Mouse (Mus musculus) left cerebral cortex, postnatal 25 days (tissue): ENCODE results near the gene Gpr3. TPM values are rescaled to one million over a fixed set of nuclear protein-coding genes. Genes with fewer than 3 reads are reported as not detected.

ENCODE experiments used
- DNase-seq, 2 experiments: peaks; one replicate each; pipeline ENCODE4 v3.0.0; 2022; ENCODE audit warnings: low spot score in 2 of 2, mixed read lengths in 1 of 2
- intact Hi-C: fragments of 180-260 bp; cut with DNase I; formaldehyde crosslinking; loops from one replicate; pipeline ENCODE4 v1.15.1; 2025
- total RNA-seq, 2 experiments: library from RNA; stranded (reverse); gene quantifications; 2 replicates each; pipeline ENCODE4 v1.2.3; 2021

The Gpr3 gene
- total RNA-seq = 10 to 100 TPM; 10.1 to 13.0 TPM

DNA sequence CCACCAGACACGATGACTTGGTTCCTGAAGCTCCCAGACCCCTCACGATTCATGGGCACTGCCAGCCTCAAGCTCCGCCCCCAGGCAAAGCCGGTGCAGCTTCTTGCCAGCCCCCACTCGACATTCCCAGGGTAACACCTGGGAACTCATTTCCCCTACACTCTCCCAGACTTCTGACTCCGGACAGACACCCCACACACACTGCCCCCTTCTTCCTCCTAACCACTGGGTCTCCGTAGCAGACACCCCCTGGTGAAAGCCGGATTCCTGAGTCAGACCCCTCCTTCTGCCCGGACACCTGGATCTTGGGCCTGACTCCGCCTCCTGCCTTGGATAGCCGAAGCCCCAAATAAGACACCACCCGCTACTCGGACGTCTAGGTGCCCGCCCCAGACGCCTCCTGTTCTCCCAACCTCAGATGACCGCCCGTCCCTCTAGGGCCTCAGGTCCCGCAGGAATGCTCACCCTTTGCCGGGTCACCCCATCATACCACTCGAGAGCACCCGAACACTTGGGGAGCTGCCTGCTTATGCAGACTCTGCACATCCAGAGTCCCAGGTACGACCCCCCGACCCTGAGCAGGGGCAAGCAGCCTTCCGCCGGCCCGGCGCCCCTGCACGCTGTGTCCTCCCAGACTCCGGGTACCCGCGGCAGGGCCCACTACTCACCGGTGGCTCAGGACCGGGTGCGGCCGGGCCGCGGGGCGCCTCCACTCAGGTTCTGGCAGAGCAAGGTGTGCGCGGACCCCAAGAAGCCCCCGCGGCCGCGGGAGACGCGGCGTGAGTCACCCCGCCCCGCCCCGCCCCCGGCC lies at the start of gene Gpr3, which contains the start of gene Cd164l2:
TSS of gene Gpr3 (minus strand) at position 786 of the 811 bp plus-strand sequence.
TSS of gene Cd164l2 (plus strand) at position 381 of the 811 bp plus-strand sequence.
- intact Hi-C loops = loop anchor here (2.0 to 5.0 kb wide), 2 partner anchors 203 to 270 kb away; no protein-coding TSS in a partner anchor

DNA sequence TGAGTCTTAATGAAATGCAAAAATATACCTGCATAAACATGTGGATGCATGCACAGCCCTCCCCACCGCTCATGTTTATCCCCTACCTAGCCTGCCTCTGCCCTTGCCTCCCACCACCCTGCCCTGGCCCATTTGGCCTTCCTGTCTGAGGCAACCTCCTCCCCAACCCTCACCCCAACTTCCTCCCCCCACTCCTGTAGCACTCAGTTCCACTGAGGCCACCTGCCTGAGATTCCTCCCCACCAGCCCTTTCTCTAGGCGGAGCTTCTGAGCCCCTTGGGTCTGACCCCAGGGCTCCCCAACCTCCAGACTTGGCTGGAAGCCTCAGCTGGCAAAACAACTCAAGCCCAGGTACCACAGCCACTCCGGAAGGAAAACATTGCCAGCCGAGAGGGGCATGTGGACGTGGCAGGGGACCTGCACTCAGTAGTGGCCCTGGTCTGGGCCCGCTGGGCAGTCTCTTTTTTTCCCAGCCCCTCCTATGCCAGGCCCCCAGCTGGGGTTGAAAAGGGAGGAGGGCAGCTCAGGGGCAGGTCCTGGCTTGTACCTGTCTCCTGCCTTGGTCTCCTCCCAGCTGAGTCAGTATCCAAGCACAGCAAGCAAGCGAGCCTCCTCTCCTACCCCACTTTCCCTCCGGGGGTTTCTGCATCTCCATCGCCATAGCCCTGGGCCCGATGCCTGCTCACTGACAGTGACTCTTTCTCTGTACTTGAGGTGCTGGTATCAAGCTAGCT lies 49.5 kb upstream of the Gpr3 start:
- intact Hi-C loops = no loop called here

More for the DNA sequence above, at the start of gene Gpr3, which contains the start of gene Cd164l2:
- DNase-seq = peak in 1 of 2 experiments; percentile 70

GRCm38 (mm10) chr4:133257798-133258408 lies 45.6 kb upstream of the Gpr3 start:
- no peak for DNase-seq
- intact Hi-C loops = no loop called here

More for the DNA sequence above, 49.5 kb upstream of the Gpr3 start:
- DNase-seq = no peak

DNA sequence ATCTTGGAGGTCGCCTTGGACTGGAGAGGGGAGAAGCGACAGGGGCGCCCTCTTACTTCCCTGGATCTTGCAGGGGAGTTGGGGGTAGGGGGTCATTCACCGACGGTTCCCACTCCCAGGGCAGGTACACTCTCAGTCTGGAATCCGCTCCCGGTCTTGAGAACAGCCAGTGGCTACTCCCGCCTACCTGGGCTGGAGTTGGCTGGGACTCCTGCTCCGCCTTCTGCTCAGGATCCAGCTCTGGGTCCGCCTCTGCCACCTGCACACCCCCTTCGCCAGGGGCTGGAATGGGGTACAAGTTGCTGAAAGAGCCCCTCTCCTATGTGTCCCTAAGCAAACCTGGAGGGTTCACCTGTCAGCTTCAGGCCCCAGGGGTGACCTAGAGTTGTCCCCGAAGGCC lies 44.9 kb upstream of the Gpr3 start:
- intact Hi-C loops = no loop called here
- DNase-seq = no peak

GRCm38 (mm10) chr4:133256820-133257219 lies 44.5 kb upstream of the Gpr3 start:
- intact Hi-C loops = no loop called here

GRCm38 (mm10) chr4:133255392-133255791 lies 43.1 kb upstream of the Gpr3 start:
- DNase-seq = no peak
- intact Hi-C loops = no loop called here

More at GRCm38 (mm10) chr4:133256820-133257219, 44.5 kb upstream of the Gpr3 start:
- DNase-seq = no peak

GRCm38 (mm10) chr4:133253412-133253811 lies 41.1 kb upstream of the Gpr3 start:
- DNase-seq = no peak
- intact Hi-C loops = loop anchor here (5.0 kb wide), 1 partner anchor 246 kb away; no protein-coding TSS in a partner anchor

DNA sequence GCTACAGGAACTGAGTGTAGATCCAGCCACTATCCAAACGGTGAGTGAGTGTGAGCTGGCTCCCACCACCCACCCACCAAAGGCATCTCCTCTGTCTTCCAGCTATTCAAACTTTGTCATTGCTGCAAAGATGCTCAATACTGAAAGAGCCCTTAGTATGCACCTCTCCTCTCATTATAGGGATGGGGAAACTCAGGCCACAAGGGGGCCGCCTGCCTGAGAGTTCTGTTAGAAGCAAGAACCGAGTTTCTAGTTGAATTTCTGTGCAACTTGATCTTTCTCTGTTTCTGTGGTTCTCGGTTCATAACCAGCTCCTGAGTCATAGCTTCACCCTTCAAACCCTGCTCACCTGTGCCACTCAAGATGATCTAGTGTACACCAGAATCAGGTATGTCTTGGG lies 39.8 kb upstream of the Gpr3 start:
- intact Hi-C loops = loop anchor here (5.0 kb wide), 1 partner anchor 245 kb away; no protein-coding TSS in a partner anchor
- no peak for DNase-seq

DNA sequence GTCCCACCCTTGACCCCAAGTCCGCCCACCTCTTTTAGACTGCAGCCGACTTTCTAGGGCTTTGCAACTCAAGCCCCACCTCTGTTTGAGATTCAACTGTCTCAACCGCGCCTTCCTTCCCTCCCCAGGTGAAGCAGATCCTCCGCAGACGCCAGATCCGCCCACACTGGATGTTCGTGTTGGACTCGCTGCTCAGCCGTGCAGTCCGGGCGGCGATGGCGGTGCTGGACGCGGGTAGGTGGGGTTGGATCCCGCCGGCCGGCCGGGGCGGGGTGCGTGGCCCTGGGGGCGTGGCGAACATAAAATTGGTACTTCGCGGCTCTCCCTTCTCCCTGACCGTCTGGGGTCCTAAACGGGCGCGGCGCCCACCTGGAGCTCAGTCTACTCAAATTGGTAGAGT lies 38.9 kb upstream of the Gpr3 start:
- intact Hi-C loops = loop anchor here (5.0 kb wide), 1 partner anchor 244 kb away; no protein-coding TSS in a partner anchor
- peak in 1 of 2 experiments; percentile 32 for DNase-seq

DNA sequence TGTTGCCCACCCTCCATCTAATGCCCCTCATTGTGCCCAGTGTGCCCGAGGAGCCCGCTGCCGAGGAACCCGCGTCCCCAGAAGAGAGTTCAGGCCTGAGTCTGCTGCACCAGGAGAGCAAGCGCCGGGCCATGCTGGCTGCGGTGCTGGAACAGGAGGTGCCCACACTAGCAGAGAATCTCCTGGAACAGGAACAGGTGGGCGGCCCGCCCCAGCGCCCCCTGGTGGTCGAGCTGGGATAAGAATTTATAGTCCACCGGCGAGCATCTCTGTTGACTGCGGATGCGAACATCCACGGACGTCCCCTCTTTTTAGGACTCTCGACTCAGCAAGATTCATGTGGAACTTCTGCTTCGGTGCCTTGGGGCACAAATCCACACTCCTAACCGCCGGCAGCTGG lies 38.3 kb upstream of the Gpr3 start:
- DNase-seq = peak; percentile 79 to 85
- intact Hi-C loops = loop anchor here (5.0 kb wide), 1 partner anchor 243 kb away; no protein-coding TSS in a partner anchor

- intact Hi-C loops = no loop called here
- DNase-seq = no peak
These were observed 35.6 kb upstream of the Gpr3 start for GRCm38 (mm10) chr4:133247806-133248449.

DNA sequence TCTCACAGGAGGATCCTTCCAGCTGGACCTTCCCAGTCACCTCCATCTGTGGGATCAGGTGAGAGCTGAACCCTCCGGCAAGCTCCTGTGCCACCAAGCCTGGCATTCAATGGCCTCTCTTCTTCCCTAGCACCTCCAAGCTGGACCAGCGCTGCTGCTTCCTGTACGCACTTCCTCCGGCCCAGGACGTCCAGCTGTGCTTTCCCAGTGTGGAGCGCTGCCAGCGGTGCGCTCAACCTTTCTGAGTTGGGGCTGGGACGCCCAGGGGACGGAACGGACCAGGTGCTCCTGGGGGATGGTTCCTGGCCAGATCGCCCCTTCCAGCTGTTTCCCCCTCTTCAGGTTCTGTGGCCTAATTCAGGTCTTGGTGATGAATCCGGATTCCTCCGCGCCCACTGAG lies 34.7 kb upstream of the Gpr3 start:
- no peak for DNase-seq
- intact Hi-C loops = no loop called here

- no peak for DNase-seq
- intact Hi-C loops = no loop called here
These were observed 32.0 kb upstream of the Gpr3 start for GRCm38 (mm10) chr4:133244289-133244688.

- intact Hi-C loops = no loop called here
- no peak for DNase-seq
These were observed 31.2 kb upstream of the Gpr3 start for GRCm38 (mm10) chr4:133243538-133243937.

DNA sequence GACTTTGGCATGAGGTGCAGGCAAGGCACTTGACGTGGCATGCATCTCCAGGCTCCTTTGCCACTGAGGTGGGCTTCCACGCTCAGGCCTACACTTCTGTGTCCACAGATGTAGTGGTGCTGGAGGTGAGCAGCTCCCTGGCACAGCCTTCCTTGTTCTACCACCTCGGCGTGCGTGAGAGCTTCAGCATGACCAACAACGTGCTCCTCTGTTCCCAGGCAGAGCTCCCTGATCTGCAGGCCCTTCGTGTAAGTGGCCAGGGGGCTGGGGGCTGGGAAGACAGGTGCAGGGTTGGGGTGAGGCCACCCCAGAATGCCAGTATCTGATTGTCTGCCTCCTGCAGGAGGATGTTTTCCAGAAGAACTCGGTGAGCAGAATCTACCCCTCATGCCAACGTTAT lies 30.4 kb upstream of the Gpr3 start:
- intact Hi-C loops = no loop called here
- DNase-seq = no peak

DNA sequence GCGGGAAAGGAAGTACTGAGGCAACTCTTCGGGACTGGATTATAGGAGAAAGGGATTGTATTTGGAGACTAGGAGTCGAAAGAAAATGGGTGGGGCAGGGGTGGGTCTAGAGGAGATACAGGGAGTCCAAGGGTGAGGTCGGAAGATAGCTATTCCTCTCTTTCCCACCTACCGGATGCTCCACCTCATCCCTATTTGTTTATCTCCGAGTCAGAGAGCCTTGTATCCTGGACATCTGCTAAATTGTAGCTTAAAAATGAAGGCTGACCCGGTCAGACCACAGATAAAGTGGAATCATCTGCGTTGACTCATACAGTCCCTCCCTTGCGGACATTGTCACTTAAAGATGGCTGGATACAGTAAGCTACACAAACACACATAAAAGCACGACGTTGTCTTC lies 29.6 kb upstream of the Gpr3 start:
- DNase-seq = no peak
- intact Hi-C loops = loop anchor here (2.0 kb wide), 1 partner anchor 35 kb away; the partner anchor contains the start of gene Tmem222

GRCm38 (mm10) chr4:133240934-133241908 lies 28.9 kb upstream of the Gpr3 start:
- intact Hi-C loops = loop anchor here (2.0 kb wide), 1 partner anchor 36 kb away; the partner anchor contains the start of gene Tmem222
- DNase-seq = peak; percentile 87 to 91

GRCm38 (mm10) chr4:133240490-133240921 lies 28.2 kb upstream of the Gpr3 start, which contains the start of gene Map3k6:
TSS of gene Map3k6 (plus strand) at chr4:133240818.
- intact Hi-C loops = loop anchor here (2.0 kb wide), 1 partner anchor 36 kb away; the partner anchor contains the start of gene Tmem222
- no peak for DNase-seq
